Mouse (Mus musculus): ENCODE results near the gene Pm20d1.
"Not testable (repeated sequence)": the region's sequence is repeated elsewhere in the genome, so short reads cannot be mapped to it uniquely, and the experiment has no call there.

Gene Pm20d1

GRCm38 (mm10) chr1:131795171-131795570 is 2.0 kb upstream of the Pm20d1 start:
- DNase-seq (ENCODE audit: low spot score in 2 of 2) = no peak

GRCm38 (mm10) chr1:131800001-131800400 is 2.8 kb downstream of the Pm20d1 start:
- DNase-seq (ENCODE audit: low spot score in 2 of 2) = no peak

- no peak for DNase-seq (ENCODE audit: low spot score in 2 of 2)
Measured at GRCm38 (mm10) chr1:131801071-131801470, 3.9 kb downstream of the Pm20d1 start.

- no peak for DNase-seq (ENCODE audit: low spot score in 2 of 2)
Measured at GRCm38 (mm10) chr1:131802652-131803051, 5.5 kb downstream of the Pm20d1 start.

GRCm38 (mm10) chr1:131804166-131804565 is 7.0 kb downstream of the Pm20d1 start:
- DNase-seq (ENCODE audit: low spot score in 2 of 2) = no peak

GRCm38 (mm10) chr1:131808986-131809385 is 11.8 kb downstream of the Pm20d1 start:
- no peak for DNase-seq (ENCODE audit: low spot score in 2 of 2)

- no peak for DNase-seq (ENCODE audit: low spot score in 2 of 2)
Measured at GRCm38 (mm10) chr1:131809651-131810050, 12.5 kb downstream of the Pm20d1 start.

- no peak for DNase-seq (ENCODE audit: low spot score in 2 of 2)
Measured at GRCm38 (mm10) chr1:131811393-131811792, 14.2 kb downstream of the Pm20d1 start.

GRCm38 (mm10) chr1:131812006-131812405 is 14.8 kb downstream of the Pm20d1 start:
- DNase-seq (ENCODE audit: low spot score in 2 of 2) = no peak

GRCm38 (mm10) chr1:131812631-131813295 is 15.6 kb downstream of the Pm20d1 start:
- DNase-seq (ENCODE audit: low spot score in 2 of 2) = no peak

GRCm38 (mm10) chr1:131813731-131814130 is 16.6 kb downstream of the Pm20d1 start:
- DNase-seq (ENCODE audit: low spot score in 2 of 2) = no peak

- no peak for DNase-seq (ENCODE audit: low spot score in 2 of 2)
Measured at GRCm38 (mm10) chr1:131814191-131814590, 17.0 kb downstream of the Pm20d1 start.

- no peak for DNase-seq (ENCODE audit: low spot score in 2 of 2)
Measured at GRCm38 (mm10) chr1:131816886-131817285, 19.7 kb downstream of the Pm20d1 start.

- not testable (repeated sequence) for DNase-seq (ENCODE audit: low spot score in 2 of 2)
Measured at GRCm38 (mm10) chr1:131820353-131820752, 23.2 kb downstream of the Pm20d1 start.

- no peak for DNase-seq (ENCODE audit: low spot score in 2 of 2)
Measured at GRCm38 (mm10) chr1:131820887-131821328, 23.7 kb downstream of the Pm20d1 start.

GRCm38 (mm10) chr1:131822292-131822691 is 25.1 kb downstream of the Pm20d1 start:
- DNase-seq (ENCODE audit: low spot score in 2 of 2) = no peak

- no peak for DNase-seq (ENCODE audit: low spot score in 2 of 2)
Measured at GRCm38 (mm10) chr1:131822856-131823492, 25.8 kb downstream of the Pm20d1 start.

- no peak for DNase-seq (ENCODE audit: low spot score in 2 of 2)
Measured at GRCm38 (mm10) chr1:131823563-131823962, 26.4 kb downstream of the Pm20d1 start.

GRCm38 (mm10) chr1:131824528-131825181 is 27.5 kb downstream of the Pm20d1 start:
- no peak for DNase-seq (ENCODE audit: low spot score in 2 of 2)

GRCm38 (mm10) chr1:131827207-131827786 is 30.1 kb downstream of the Pm20d1 start, which contains the start of gene Slc41a1:
Slc41a1 (plus strand) TSS chr1:131827493.
- DNase-seq (ENCODE audit: low spot score in 2 of 2) = no peak

GRCm38 (mm10) chr1:131827787-131828258 is 30.6 kb downstream of the Pm20d1 start:
- DNase-seq (ENCODE audit: low spot score in 2 of 2) = peak; percentile 79 to 80
